Mouse (Mus musculus): Measurements from ENCODE around the gene Ets1.
A peak's percentile ranks its signal among the peaks of the same experiment; 100 is the strongest.

The Ets1 gene

GRCm38 (mm10) chr9:32739988-32740387 is 104.0 kb downstream of the Ets1 start:
- DNase-seq = no peak

GRCm38 (mm10) chr9:32740751-32741387 is 104.8 kb downstream of the Ets1 start:
- DNase-seq = no peak

GRCm38 (mm10) chr9:32741681-32742080 is 105.7 kb downstream of the Ets1 start:
- DNase-seq = no peak

- no peak for DNase-seq
Measured at GRCm38 (mm10) chr9:32743157-32743556, 107.1 kb downstream of the Ets1 start.

GRCm38 (mm10) chr9:32743642-32744161 is 107.7 kb downstream of the Ets1 start:
- no peak for DNase-seq

GRCm38 (mm10) chr9:32744288-32744687 is 108.3 kb downstream of the Ets1 start:
- no peak for DNase-seq

- no peak for DNase-seq
Measured at GRCm38 (mm10) chr9:32745079-32745763, 109.2 kb downstream of the Ets1 start.

- DNase-seq = no peak
Measured at GRCm38 (mm10) chr9:32745998-32746397, 110.0 kb downstream of the Ets1 start.

GRCm38 (mm10) chr9:32746615-32747014 is 110.6 kb downstream of the Ets1 start:
- no peak for DNase-seq

- DNase-seq = no peak
Measured at GRCm38 (mm10) chr9:32747624-32748023, 111.6 kb downstream of the Ets1 start.

- no peak for DNase-seq
Measured at GRCm38 (mm10) chr9:32748552-32748951, 112.5 kb downstream of the Ets1 start.

- DNase-seq = no peak
Measured at GRCm38 (mm10) chr9:32749721-32750480, 113.9 kb downstream of the Ets1 start.

- DNase-seq = no peak
Measured at GRCm38 (mm10) chr9:32752602-32753001, 116.6 kb downstream of the Ets1 start.

- no peak for DNase-seq
Measured at GRCm38 (mm10) chr9:32754311-32754710, 118.3 kb downstream of the Ets1 start.

GRCm38 (mm10) chr9:32756002-32756401 is 120.0 kb downstream of the Ets1 start:
- DNase-seq = no peak

GRCm38 (mm10) chr9:32758280-32758905 is 122.4 kb downstream of the Ets1 start:
- DNase-seq = no peak

- no peak for DNase-seq
Measured at GRCm38 (mm10) chr9:32760649-32761157, 124.7 kb downstream of the Ets1 start.

GRCm38 (mm10) chr9:32761326-32761725 is 125.3 kb downstream of the Ets1 start:
- no peak for DNase-seq

- DNase-seq = peak; percentile 34
Measured at GRCm38 (mm10) chr9:32764374-32764773, 128.4 kb downstream of the Ets1 start.

GRCm38 (mm10) chr9:32765123-32765522 is 129.1 kb downstream of the Ets1 start:
- no peak for DNase-seq

- DNase-seq = no peak
Measured at GRCm38 (mm10) chr9:32778866-32779265, 142.8 kb downstream of the Ets1 start.

GRCm38 (mm10) chr9:32782391-32783092 is 146.5 kb downstream of the Ets1 start:
- DNase-seq = no peak

Data from cerebellum, adult 9-11 months (tissue).